Mouse (Mus musculus): ENCODE measurements around the gene Fam57b.

- TF ChIP-seq POLR2A (IDR thresholded peaks at IDR 0.05; ENCODE audit: borderline replicate concordance, extremely low read depth, low read depth, low read length) = no peak
- TF ChIP-seq CTCF (IDR thresholded peaks at IDR 0.05; ENCODE audit: insufficient read depth, low read length) = no peak
Observed at GRCm38 (mm10) chr7:126762471-126763008, 34.9 kb upstream of the Fam57b start.
